Mouse (Mus musculus) hindlimb bud, embryonic 11.5 days (tissue): Measurements from ENCODE around the gene Ctcf.

Experiments used
- DNase-seq: peaks from one replicate; pipeline ENCODE4 v3.0.0-alpha.2; 2012; ENCODE audit warnings: low read depth, low spot score; ENCODE audit errors: extremely low spot score

Gene Ctcf

GRCm38 (mm10) chr8:105617451-105618278 is 18.7 kb upstream of the Ctcf start:
- no peak for DNase-seq

- no peak for DNase-seq
These were observed 18.1 kb upstream of the Ctcf start for GRCm38 (mm10) chr8:105618279-105618634.

- no peak for DNase-seq
These were observed 17.3 kb upstream of the Ctcf start for GRCm38 (mm10) chr8:105618892-105619591.

DNA sequence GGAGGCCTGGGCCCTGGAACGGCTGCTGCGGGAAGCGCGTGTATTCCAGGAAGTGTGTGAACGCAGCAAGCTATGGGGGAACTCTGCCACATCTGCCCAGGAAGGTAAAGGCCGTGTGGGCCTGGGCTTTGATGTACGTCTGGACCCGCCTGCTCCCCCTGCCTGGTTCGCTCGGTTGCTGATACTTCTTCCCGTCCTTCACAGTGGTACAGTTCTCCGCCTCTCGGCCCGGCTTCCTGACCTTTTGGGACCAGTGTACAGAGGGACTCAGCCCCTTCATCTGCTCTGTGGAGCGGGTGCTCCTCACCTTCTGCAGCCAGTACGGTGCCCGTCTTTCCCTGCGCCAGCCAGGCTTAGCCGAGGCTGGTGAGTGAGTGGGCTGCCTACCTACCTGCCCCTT is 16.2 kb upstream of the Ctcf start:
- no peak for DNase-seq

- DNase-seq: no peak
These were observed 15.2 kb upstream of the Ctcf start for GRCm38 (mm10) chr8:105620946-105621720.

- DNase-seq: no peak
These were observed 14.5 kb upstream of the Ctcf start for GRCm38 (mm10) chr8:105621841-105622240.

DNA sequence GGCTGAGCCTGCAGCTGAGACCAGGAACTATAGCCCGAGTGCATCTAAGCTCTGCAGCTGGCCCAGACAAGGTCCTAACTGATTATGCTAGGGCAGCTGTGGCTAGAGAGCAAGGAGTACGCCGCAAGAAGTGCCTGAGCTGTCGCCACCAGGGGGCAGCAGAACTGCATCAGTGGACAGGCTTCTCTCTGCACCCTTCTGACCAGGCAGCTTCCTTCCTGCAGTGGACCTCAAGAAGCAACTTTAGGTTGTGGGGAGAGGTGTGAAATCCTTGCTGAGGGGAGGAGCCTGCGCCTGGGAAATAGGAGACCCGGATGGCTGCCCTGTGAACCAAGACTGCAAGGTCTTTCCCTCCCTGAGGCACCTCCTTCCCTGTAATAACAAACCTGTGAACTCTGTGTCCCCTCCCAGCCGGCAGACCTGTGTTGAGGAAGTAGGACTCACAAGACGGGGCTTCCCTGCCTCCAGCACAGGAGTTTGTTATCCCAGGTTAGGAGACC is 13.9 kb upstream of the Ctcf start:
- peak; percentile 96 for DNase-seq

- no peak for DNase-seq
These were observed 13.2 kb upstream of the Ctcf start for GRCm38 (mm10) chr8:105623118-105623517.

- no peak for DNase-seq
These were observed 12.6 kb upstream of the Ctcf start for GRCm38 (mm10) chr8:105623679-105624245.

DNA sequence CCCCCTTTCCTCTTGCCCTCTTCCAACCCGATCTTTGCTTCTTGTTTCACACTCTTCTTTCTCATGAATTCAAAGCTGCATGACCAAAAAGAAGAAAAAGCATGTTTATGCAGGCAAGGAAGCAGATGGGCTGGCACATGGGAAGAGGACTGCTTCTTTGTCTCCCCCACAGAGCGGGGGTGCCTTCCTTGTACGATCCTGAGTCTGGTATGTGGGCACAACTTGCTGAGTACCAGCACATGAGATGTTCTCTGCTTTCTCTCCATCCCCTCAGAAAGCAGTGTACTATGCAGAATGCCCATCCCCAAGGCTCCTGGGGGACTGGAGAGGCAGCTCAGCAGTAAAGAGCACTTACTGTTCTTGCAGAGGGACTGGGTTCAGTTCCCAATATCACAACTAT is 12.0 kb upstream of the Ctcf start:
- DNase-seq: no peak

GRCm38 (mm10) chr8:105624831-105625230 is 11.5 kb upstream of the Ctcf start:
- no peak for DNase-seq

DNA sequence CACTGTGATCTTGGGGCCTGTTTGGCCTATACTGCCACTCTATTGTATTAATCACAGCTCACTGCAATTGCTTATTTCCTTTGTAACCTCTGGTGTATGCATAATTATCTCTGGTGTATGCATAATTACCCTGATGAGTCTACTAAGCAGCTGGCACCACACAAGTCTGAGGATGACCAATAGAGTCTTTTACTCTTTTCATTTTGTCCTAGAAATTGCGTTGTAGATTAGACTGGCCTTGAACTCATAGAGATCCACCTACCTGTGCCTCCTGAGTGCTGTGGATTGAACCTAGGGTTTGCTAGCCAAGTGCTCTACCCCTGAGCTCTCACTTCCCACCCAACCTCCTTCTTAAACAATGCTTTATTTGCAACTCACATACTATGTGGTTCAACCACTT is 10.3 kb upstream of the Ctcf start:
- no peak for DNase-seq

DNA sequence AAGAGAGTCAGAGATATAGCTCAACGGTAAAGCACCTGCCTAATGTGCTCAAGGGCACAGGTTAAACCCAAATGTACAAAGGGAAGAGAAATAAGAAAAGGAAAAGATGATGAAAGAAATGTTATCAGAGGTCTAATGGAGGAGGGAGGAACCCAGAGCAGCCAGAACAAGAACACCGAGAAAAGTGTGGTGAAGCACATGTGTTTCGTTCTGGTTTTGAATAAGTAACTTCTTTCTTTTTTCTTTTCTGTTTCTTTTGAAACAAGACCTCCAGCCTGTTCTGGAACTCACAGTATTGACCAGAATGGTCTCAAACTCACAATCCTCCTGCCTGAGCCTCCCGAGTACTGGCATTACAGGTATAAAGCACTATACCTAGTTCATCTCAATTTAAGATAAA is 7.0 kb upstream of the Ctcf start:
- no peak for DNase-seq

- no peak for DNase-seq
These were observed 1.5 kb upstream of the Ctcf start for GRCm38 (mm10) chr8:105634771-105635458.

- no peak for DNase-seq
These were observed 887 bp upstream of the Ctcf start for GRCm38 (mm10) chr8:105635481-105635880.

DNA sequence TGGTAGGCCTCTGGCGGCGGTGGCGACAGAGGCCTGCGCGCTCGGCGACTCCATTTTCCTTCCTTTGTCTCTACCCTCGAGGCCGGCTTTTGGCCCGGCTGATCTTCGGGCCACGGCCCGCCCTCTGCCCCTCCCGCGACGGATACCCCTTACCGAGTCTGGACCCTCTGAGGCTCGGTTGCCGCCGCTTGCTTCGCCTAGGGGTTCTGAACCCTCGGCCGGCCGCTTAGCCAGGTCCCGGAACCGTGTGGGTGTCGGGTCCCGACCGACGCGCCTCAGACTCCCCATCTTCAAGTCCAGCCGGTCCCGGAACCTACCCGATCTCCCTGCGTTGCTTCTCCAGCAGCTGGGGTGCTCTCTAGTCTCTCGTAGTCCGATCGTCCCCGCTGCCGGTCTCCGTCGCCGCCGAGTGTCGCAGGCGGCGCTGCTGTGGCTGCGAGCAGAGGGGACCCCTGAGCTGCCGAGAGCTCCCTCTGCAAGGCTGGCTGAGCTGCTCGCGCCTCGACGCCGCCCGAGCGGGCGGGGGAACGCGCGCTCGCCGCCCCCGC is 669 bp downstream of the Ctcf start, which contains the start of gene Agrp:
Agrp (minus strand) TSS at position 431 of the 548 bp plus-strand sequence.
- DNase-seq: no peak

- DNase-seq: no peak
These were observed 1.3 kb downstream of the Ctcf start for GRCm38 (mm10) chr8:105637601-105638041.

- no peak for DNase-seq
These were observed 2.1 kb downstream of the Ctcf start for GRCm38 (mm10) chr8:105638510-105638909.

DNA sequence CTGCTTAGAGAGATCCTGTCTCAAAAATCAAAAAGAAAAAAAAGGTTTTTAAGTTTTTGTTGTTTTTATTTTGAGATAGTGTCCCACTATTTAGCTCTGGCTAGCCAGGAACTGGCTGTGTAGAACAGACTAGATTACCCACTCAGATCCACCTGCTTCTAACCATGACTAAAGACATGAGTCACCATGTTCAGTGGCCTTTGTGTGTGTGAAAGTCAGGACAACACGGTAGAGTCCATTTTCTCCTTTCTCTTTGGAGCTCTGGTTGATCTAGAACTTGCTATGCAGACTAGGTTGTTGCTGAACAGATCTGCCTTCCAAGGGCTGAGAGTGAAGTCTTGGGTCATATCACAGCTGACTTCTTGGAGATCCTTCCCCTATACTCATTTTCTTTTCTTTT is 3.5 kb downstream of the Ctcf start:
- DNase-seq: no peak

GRCm38 (mm10) chr8:105640511-105640910 is 4.1 kb downstream of the Ctcf start:
- no peak for DNase-seq
